ENCODE assay signal across 24 mouse cellular contexts in genomic region chr1:47511426-47511825, GRCm38 (mm10).
"Had no signal": no experiment of that assay in that cellular context is flagged by ENCODE, and none has a peak within 500 bp of the region (broad histone marks: within the 10 kb centered on the region; RNA-seq: fewer than 3 reads in every experiment).

No protein-coding gene starts in this region.

- H3K27me3 ChIP-seq: limb, embryonic 13.5 days; liver, embryonic 12.5 days; liver, embryonic 15.5 days; lung, embryonic 15.5 days; midbrain, embryonic 12.5 days; midbrain, embryonic 15.5 days; neural tube, embryonic 12.5 days; neural tube, embryonic 15.5 days had no signal

- H3K36me3 ChIP-seq: limb, embryonic 10.5 days; limb, embryonic 13.5 days; liver, embryonic 12.5 days; liver, embryonic 15.5 days; lung, embryonic 15.5 days; midbrain, embryonic 12.5 days; midbrain, embryonic 15.5 days; neural tube, embryonic 12.5 days; neural tube, embryonic 15.5 days had no signal

- H3K4me3 ChIP-seq: limb, embryonic 10.5 days; limb, embryonic 13.5 days; liver, embryonic 12.5 days; liver, embryonic 15.5 days; lung, embryonic 15.5 days; midbrain, embryonic 12.5 days; midbrain, embryonic 15.5 days; neural tube, embryonic 12.5 days; neural tube, embryonic 15.5 days had no signal

- H3K27ac ChIP-seq: limb, embryonic 10.5 days; limb, embryonic 13.5 days; liver, embryonic 12.5 days; liver, embryonic 15.5 days; lung, embryonic 15.5 days; midbrain, embryonic 12.5 days; midbrain, embryonic 15.5 days; neural tube, embryonic 12.5 days; neural tube, embryonic 15.5 days; stomach, postnatal 0 days had no signal

- DNase-seq: kidney, adult 18-20 months; kidney, adult 9 months; kidney, postnatal 14 days; kidney, postnatal 4 days; liver; lung, adult 18-20 months; lung, postnatal 10 days; lung, postnatal 4 days; right cerebral cortex, adult 18-20 months; right cerebral cortex, postnatal 14 days; right cerebral cortex, postnatal 4 days; thymus, adult 2 months; thymus, postnatal 14 days; thymus, postnatal 4 days had no signal

- H3K4me1 ChIP-seq: limb, embryonic 10.5 days; limb, embryonic 13.5 days; liver, embryonic 12.5 days; liver, embryonic 15.5 days; lung, embryonic 15.5 days; midbrain, embryonic 12.5 days; midbrain, embryonic 15.5 days; neural tube, embryonic 12.5 days; neural tube, embryonic 15.5 days had no signal

- H3K9me3 ChIP-seq: limb, embryonic 10.5 days; limb, embryonic 13.5 days; liver, embryonic 12.5 days; liver, embryonic 15.5 days; lung, embryonic 15.5 days; midbrain, embryonic 12.5 days; midbrain, embryonic 15.5 days; neural tube, embryonic 12.5 days; neural tube, embryonic 15.5 days had no signal
